Mouse (Mus musculus) testis, adult 2 months (tissue): ENCODE measurements at regions not wholly inside any gene's neighbourhood (a gene's known extent, or its start where the extent isn't known, plus 50 kb on each side); places are given as distances from the start of the nearest gene placed in this dataset.

Experiments used
- CTCF ChIP-seq: fragments of 200-500 bp; IDR thresholded peaks from 2 replicates; pipeline ENCODE4 v1.5.1; 2012; ENCODE audit warnings: low read depth, mild to moderate bottlenecking, inconsistent platforms, low read length, moderate library complexity; ENCODE audit not compliant: control insufficient read depth, insufficient read depth, insufficient replicate concordance
- POLR2A ChIP-seq: fragments of 200-500 bp; IDR thresholded peaks from 2 replicates; pipeline ENCODE4 v1.6.1; 2012; ENCODE audit warnings: low read depth, mild to moderate bottlenecking, inconsistent platforms, low read length, moderate library complexity; ENCODE audit not compliant: control insufficient read depth

GRCm38 (mm10) chr2:160060091-160060490, 273.9 kb downstream of the Gm826 start:
- TF ChIP-seq CTCF = no peak
- no peak for TF ChIP-seq POLR2A
